Mouse (Mus musculus): ENCODE data around the gene Nbas. TPM values are rescaled to one million over a fixed set of nuclear protein-coding genes. Genes with fewer than 3 reads are reported as not detected.

Nbas gene
- polyA plus RNA-seq (2014; fragmentation: Nextera tagmentation; extraction: Ambion mirVana), result 21.9 and 22.1 TPM in 2 replicates

DNA sequence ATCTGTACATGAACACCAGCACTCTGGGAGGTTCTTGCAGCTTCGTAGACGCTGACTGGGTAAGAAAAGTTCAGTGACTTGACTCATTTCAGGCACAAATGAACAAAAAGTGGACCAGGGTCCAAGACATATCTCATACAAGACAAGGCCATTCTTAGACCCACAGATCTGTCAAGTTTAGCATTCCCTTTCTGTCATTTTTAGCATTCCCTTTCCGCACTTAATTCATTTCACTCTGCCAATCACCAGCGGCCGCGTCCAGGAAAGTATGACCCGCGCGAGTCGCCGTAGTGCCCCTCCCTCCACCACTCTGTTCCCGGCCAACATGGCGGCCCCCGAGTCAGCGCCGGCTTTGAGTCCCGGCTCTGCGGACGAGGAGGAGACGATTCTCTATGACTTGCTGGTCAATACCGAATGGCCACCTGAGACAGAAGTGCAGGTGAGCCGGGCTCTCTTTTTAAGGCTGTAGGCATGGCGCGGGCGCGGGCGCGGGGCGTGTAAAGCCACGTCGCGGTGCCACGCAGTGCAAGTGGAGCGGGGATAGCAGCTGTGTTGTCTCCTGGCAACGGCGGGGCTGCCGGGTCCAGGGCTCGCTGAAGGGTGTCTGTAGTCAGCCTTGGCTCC is at the start of gene Nbas:
Gene Nbas, plus strand, starts transcription at position 308 of the 624 bp plus-strand sequence.
- ATAC-seq (ENCODE audit: low FRiP score) (peak; percentile 94), DNase-seq (ENCODE audit: low spot score) (peak; percentile 74)
- Histone ChIP-seq H3K27me3 (ENCODE audit: control insufficient read depth, insufficient read depth, low read length) (no peaks in the 10 kb centered on the region), H3K4me2 (replicated peaks) (peak within 1 kb of the TSS; percentile 70), H3K27ac (peak within 1 kb of the TSS; percentile 70), H3K36me3 (replicated peaks; ENCODE audit: control insufficient read depth, insufficient read depth) (peaks cover 4% of the 10 kb centered on the region; the same call in 1 of the 2 replicates), H3K9me3 (ENCODE audit: control insufficient read depth, low read length) (no peaks in the 10 kb centered on the region), H3K4me3 (replicated peaks; ENCODE audit: low read length) (peak within 1 kb of the TSS; percentile 86), H3K4me1 (replicated peaks; ENCODE audit: control insufficient read depth, insufficient read depth, low read length) (peaks cover 15% of the 10 kb centered on the region; the same call in 1 of the 2 replicates), H3K9ac (peak within 1 kb of the TSS; percentile 86)
- WGBS, result 2% methylated on average over 38 of the region's 38 CpGs

DNA sequence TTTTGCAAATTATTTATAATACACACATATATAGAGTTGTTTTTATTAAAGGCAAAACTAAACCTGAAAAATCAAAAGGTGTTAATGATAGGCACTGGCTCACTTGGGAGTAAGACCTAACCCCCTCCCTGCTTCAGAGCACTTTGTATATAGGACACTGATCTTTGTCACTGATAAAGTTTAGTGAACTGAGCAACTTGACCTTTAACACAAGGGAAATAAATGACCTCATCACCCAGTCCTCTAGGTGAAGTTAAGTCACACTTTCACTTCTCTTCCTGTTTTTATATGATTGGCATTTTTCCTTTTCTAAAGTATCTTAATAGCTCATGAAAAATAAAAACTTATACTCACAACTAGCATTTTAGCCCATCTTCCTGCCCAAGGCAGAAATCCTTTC is 26.5 kb upstream of the Nbas start:
- ATAC-seq (ENCODE audit: low FRiP score), result no peak
- H3K36me3 ChIP-seq (replicated peaks; ENCODE audit: control insufficient read depth, insufficient read depth), result peaks cover 72% of the 10 kb centered on the region

DNA sequence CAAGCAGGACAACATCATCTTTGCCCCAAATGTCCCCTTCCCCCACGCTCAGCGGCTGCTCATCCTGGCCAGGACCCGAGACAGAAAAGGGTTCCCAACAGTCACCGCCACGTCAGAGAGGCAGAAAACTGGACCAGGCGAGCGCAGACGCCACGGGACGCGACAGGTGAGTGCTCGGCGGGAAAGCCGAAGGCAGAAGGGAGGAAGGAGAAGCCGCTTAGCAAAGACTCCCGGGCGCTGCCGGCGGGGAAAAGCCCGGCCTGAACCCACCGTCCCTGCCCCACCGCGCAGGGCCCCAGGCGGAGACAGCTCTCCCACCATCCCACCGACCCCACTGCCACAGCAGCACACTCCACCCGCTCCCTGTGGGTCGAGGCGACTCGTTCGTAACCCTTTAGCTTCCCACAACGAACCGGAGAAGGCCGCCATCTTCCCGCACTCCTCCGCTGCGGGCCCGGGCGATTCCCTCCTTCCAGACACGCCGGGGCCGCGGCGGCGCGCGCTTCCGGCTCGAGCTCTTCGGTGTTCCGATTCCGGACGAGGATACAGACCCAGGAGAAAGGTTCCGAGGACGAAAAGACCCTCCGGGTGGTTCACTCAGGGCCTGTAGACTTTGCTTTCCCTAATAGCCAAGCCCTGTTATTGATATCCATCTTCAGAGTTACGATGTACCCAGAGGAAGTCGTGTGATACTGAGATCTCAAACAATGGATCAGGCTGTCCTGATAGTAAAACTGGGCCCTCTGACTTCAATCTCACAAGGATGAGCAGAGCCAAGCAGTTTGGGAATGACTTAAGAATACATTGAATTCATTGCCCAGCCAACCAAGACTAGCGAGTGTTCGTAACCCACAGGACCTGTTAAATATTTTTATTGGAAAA is 20.0 kb upstream of the Nbas start, which contains the start of gene Ddx1:
Gene Ddx1, minus strand, starts transcription at position 523 of the 882 bp plus-strand sequence.
- peaks cover 16% of the 10 kb centered on the region for H3K4me1 ChIP-seq (replicated peaks; ENCODE audit: control insufficient read depth, insufficient read depth, low read length)
- peak within 1 kb of the TSS; percentile 90 for H3K9ac ChIP-seq
- 2% methylated on average over 59 of the region's 59 CpGs for WGBS
- peak within 1 kb of the TSS; percentile 76 for H3K4me3 ChIP-seq (replicated peaks; ENCODE audit: low read length)
- H3K27me3 ChIP-seq (ENCODE audit: control insufficient read depth, insufficient read depth, low read length), result no peaks in the 10 kb centered on the region
- ATAC-seq (ENCODE audit: low FRiP score) (peak; percentile 95), DNase-seq (ENCODE audit: low spot score) (peak; percentile 90)
- H3K36me3 ChIP-seq (replicated peaks; ENCODE audit: control insufficient read depth, insufficient read depth), result peaks cover 15% of the 10 kb centered on the region
- H3K27ac ChIP-seq, result peak within 1 kb of the TSS; percentile 89
- no peaks in the 10 kb centered on the region for H3K9me3 ChIP-seq (ENCODE audit: control insufficient read depth, low read length)
- H3K4me2 ChIP-seq (replicated peaks), result peak within 1 kb of the TSS; percentile 49

More for the DNA sequence above, 26.5 kb upstream of the Nbas start:
- no peak overlapping the region for H3K9ac ChIP-seq
- no peaks in the 10 kb centered on the region for H3K27me3 ChIP-seq (ENCODE audit: control insufficient read depth, insufficient read depth, low read length)
- no peak overlapping the region for H3K4me3 ChIP-seq (replicated peaks; ENCODE audit: low read length)
- peaks cover 1% of the 10 kb centered on the region; the same call in 1 of the 2 replicates for H3K4me1 ChIP-seq (replicated peaks; ENCODE audit: control insufficient read depth, insufficient read depth, low read length)
- H3K27ac ChIP-seq, result no peak overlapping the region
- no peak for DNase-seq (ENCODE audit: low spot score)
- no peak overlapping the region for H3K4me2 ChIP-seq (replicated peaks)
- no peaks in the 10 kb centered on the region for H3K9me3 ChIP-seq (ENCODE audit: control insufficient read depth, low read length)

DNA sequence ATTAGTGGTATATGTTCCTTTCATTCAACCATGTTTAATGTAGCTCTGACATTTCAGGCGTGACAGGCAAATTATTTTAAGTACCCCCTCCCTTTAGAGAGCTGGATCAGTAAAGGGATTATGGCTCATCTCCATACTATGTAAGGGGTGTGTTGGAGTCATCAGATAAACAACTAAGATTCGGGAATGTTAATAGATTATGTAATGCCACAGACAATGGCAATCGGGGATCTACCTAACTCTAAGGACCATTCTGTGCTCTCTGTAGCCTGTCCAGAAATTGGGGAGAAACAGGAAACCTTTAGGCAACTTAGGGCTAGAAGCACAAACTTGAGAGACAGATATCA is 19.4 kb upstream of the Nbas start:
- DNase-seq (ENCODE audit: low spot score) (no peak), ATAC-seq (ENCODE audit: low FRiP score) (peak; percentile 35)
- WGBS, result 83% methylated on average over 3 of the region's 3 CpGs
- H3K4me1 ChIP-seq (replicated peaks; ENCODE audit: control insufficient read depth, insufficient read depth, low read length), result peaks cover 16% of the 10 kb centered on the region
- H3K4me2 ChIP-seq (replicated peaks), result peak overlapping the region; percentile 49
- no peaks in the 10 kb centered on the region for H3K27me3 ChIP-seq (ENCODE audit: control insufficient read depth, insufficient read depth, low read length)
- peak overlapping the region; percentile 76 for H3K4me3 ChIP-seq (replicated peaks; ENCODE audit: low read length)
- H3K27ac ChIP-seq, result peak overlapping the region; percentile 89
- H3K9me3 ChIP-seq (ENCODE audit: control insufficient read depth, low read length), result no peaks in the 10 kb centered on the region
- peaks cover 9% of the 10 kb centered on the region; the same call in 1 of the 2 replicates for H3K36me3 ChIP-seq (replicated peaks; ENCODE audit: control insufficient read depth, insufficient read depth)
- H3K9ac ChIP-seq, result peak overlapping the region; percentile 90

DNA sequence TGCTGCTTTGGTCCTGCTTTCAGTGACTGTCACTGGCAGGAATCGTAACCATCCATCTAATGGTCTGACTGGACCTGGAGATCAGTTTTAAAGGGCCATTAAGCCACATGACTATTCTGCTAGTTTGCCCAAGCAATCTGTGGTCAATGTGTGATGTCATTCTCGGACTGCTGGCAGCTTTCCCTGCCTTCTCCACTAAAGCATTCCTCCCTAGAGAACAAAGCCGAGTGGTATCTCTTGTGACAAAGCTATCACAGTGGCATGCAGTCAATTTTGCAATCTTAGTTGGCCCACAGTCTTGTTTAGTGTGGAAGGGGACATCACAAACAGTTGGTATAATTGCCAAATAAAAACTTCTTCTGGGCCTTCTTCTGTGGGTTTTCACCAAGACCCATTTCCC is 13.9 kb upstream of the Nbas start:
- H3K9me3 ChIP-seq (ENCODE audit: control insufficient read depth, low read length), result no peaks in the 10 kb centered on the region
- ATAC-seq (ENCODE audit: low FRiP score) (no peak), DNase-seq (ENCODE audit: low spot score) (no peak)
- H3K4me1 ChIP-seq (replicated peaks; ENCODE audit: control insufficient read depth, insufficient read depth, low read length), result 0 out of 2 replicates have a peak, but pooled peaks cover under 1% of the 10 kb centered on the region
- no peaks in the 10 kb centered on the region for H3K27me3 ChIP-seq (ENCODE audit: control insufficient read depth, insufficient read depth, low read length)
- H3K4me2 ChIP-seq (replicated peaks), result no peak overlapping the region
- H3K27ac ChIP-seq, result no peak overlapping the region
- 48% methylated on average over 3 of the region's 3 CpGs for WGBS
- no peaks in the 10 kb centered on the region for H3K36me3 ChIP-seq (replicated peaks; ENCODE audit: control insufficient read depth, insufficient read depth)
- H3K4me3 ChIP-seq (replicated peaks; ENCODE audit: low read length), result no peak overlapping the region
- H3K9ac ChIP-seq, result no peak overlapping the region

DNA sequence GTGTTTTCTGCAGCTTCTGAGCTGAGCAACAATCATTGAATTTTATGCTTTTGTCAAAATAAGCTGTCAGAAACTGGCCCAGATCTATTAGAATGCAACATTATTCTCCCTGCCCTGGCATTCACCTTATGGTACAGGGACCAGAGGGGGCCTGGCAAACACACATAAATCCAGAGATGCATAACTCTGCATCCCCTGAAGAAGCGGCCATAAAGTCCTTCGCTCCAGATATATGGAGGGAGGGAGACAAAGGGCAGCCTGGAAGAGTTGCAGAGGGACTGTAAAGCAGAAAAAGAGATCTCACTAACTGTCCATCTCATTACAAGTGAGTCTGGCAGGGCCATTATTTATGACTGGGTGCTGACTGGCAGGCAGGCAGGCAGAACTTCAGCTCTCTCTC is 13.2 kb upstream of the Nbas start:
- no peak for ATAC-seq (ENCODE audit: low FRiP score)
- no peak overlapping the region for H3K27ac ChIP-seq
- H3K9ac ChIP-seq, result no peak overlapping the region
- H3K9me3 ChIP-seq (ENCODE audit: control insufficient read depth, low read length), result no peaks in the 10 kb centered on the region
- no peaks in the 10 kb centered on the region for H3K27me3 ChIP-seq (ENCODE audit: control insufficient read depth, insufficient read depth, low read length)
- H3K4me3 ChIP-seq (replicated peaks; ENCODE audit: low read length), result no peak overlapping the region
- no peaks in the 10 kb centered on the region for H3K4me1 ChIP-seq (replicated peaks; ENCODE audit: control insufficient read depth, insufficient read depth, low read length)
- H3K36me3 ChIP-seq (replicated peaks; ENCODE audit: control insufficient read depth, insufficient read depth), result no peaks in the 10 kb centered on the region
- 81% methylated on average over 2 of the region's 2 CpGs for WGBS
- no peak overlapping the region for H3K4me2 ChIP-seq (replicated peaks)
- no peak for DNase-seq (ENCODE audit: low spot score)

DNA sequence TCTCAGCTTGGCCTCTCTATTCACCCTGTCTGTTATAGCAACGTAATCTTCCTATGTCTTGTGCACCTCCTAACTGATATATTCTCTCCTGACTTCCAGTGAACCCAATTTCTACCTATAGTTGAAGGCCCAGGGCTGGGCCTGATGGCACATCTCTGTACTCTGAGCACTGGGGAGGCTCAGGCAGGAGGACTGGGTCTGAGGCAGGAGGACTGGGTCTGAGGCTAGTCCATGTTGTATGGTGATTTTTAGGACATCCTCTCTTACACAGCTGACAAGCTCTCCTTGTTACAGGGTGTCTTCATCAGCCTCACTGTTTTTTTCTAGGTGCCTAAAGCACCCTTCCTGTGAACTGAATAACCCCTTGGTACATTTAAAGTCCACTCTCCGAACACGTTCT is 521 bp upstream of the Nbas start:
- WGBS, result 49% methylated on average over 3 of the region's 3 CpGs
- Histone ChIP-seq H3K27ac (no peak overlapping the region), H3K9ac (peak overlapping the region; percentile 35; the same call in 1 of the 2 replicates), H3K4me1 (replicated peaks; ENCODE audit: control insufficient read depth, insufficient read depth, low read length) (peaks cover 15% of the 10 kb centered on the region; the same call in 1 of the 2 replicates), H3K27me3 (ENCODE audit: control insufficient read depth, insufficient read depth, low read length) (no peaks in the 10 kb centered on the region), H3K4me2 (replicated peaks) (peak overlapping the region; percentile 70), H3K36me3 (replicated peaks; ENCODE audit: control insufficient read depth, insufficient read depth) (0 out of 2 replicates have a peak, but pooled peaks cover 3% of the 10 kb centered on the region), H3K4me3 (replicated peaks; ENCODE audit: low read length) (peak overlapping the region; percentile 86), H3K9me3 (ENCODE audit: control insufficient read depth, low read length) (no peaks in the 10 kb centered on the region)
- DNase-seq (ENCODE audit: low spot score) (no peak), ATAC-seq (ENCODE audit: low FRiP score) (peak; percentile 28; the same call in 1 of the 2 replicates)

DNA sequence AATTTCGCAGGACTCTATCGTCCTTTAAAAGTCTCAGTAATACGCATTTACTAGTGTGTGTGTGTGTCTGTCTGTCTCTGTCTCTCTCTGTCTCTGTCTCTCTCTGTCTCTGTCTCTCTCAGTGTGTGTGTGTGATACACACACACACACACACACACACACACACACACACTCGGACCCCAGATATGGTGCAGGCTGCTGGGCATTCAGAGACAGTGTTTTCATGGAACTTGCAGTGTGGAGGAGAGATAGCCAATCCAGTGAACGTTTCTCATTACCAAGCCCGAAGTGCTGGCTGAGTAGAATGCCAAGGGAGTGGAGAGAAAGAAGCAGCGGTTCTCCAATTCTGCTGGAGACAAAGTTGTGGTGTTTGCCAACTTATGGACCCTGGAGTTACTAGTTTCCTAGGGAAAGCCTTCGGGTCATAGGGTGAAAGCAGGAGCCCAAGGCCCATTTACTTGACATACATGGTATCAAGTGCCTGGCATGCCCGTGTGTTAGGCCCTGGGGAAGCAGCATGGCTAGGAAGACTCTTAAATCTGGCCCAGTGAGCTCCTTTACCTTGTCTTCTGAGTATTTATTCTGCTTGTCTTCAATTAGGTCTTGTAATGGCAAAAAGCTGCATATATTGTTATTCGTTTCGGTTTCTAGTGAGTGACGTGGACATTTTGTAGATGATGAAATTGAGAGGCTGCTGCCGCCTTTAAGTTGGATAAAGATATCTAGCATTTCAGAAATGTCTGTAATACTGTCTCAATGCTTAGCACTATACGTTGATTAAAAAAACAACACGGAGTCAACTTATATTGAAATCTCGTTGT is 847 bp downstream of the Nbas start:
- 49% methylated on average over 16 of the region's 16 CpGs for WGBS

More for the DNA sequence above, 847 bp downstream of the Nbas start:
- Histone ChIP-seq H3K4me3 (replicated peaks; ENCODE audit: low read length) (peak overlapping the region; percentile 86), H3K9me3 (ENCODE audit: control insufficient read depth, low read length) (no peaks in the 10 kb centered on the region), H3K27me3 (ENCODE audit: control insufficient read depth, insufficient read depth, low read length) (no peaks in the 10 kb centered on the region), H3K9ac (peak overlapping the region; percentile 86), H3K4me2 (replicated peaks) (peak overlapping the region; percentile 70), H3K4me1 (replicated peaks; ENCODE audit: control insufficient read depth, insufficient read depth, low read length) (peaks cover 15% of the 10 kb centered on the region; the same call in 1 of the 2 replicates), H3K27ac (peak overlapping the region; percentile 70), H3K36me3 (replicated peaks; ENCODE audit: control insufficient read depth, insufficient read depth) (peaks cover 11% of the 10 kb centered on the region)
- peak; percentile 40 for ATAC-seq (ENCODE audit: low FRiP score)
- no peak for DNase-seq (ENCODE audit: low spot score)
